Mouse (Mus musculus): ENCODE data around the gene Gbp6.
"Not testable (repeated sequence)": the region's sequence is repeated elsewhere in the genome, so short reads cannot be mapped to it uniquely, and the experiment has no call there.

Gbp6 gene

DNA sequence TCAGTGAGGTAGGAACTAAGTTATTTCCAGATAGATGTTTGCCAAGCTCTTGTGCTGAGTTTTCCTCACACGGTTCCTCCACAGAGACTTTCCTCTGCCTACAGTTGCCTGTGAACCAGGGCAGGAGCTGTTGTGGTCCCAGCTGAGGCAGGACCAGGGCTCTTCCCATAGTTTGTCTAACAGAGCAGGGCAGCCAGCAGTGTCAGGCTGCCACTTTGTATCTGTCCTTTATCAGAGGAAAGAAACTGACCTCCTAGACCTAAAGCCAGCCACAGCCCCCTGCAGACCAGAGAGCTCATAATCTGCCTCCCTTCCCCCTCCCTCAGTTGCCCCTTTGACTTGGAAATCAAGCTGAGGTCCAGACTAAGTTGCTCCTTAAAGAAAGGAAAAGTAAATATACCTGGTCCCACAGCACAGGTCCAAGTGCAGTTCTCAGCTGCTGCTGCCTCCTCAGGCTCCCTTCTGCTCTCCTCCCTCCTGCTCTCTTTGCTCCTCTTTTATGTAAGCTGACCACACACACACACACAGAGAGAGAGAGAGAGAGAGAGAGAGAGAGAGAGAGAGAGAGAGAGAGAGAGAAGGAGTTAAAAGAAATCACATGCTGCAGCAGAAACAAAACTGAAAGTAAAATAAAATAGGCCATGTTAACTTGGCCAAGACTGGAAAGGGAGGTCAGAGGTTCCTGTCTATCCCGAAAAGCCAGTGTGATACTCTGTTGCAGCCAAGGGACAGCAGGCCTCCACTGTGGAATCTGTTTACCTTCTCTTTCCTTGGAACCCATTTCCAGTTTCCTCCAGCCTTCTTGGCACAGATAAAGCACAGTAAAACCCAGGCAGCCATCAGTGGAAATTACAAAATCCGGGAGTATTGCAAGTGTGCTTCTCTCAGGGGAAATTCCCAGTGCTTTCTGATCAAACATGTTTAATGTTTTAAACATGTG lies at the start of gene Gbp6, which contains the start of gene Gm43302:
TSS of gene Gbp6 (minus strand) at position 473 of the 940 bp plus-strand sequence.
TSS of gene Gm43302 (minus strand) at position 470 of the 940 bp plus-strand sequence.
- DNase-seq (ENCODE audit: inconsistent ontology term) = peak; percentile 73

DNA sequence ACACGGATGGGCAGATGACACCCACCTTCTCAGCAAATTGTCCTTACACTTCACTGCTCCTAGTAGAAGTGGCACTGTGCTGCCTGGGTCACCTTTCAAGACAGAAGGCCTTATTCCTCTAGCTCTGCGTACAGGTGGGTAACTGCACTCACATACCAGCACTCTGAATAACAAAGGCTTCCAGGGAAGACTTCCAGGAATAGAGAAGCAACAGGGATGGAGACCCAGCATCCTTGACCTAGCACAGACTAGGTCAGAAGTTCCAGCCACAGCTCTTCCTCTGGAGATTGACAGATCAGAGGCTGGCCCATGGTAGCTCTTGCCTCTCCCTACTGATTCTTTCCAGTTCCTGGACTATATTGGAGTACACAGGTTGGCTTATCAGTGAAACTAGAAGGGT lies 47.8 kb upstream of the Gbp6 start:
- DNase-seq (ENCODE audit: inconsistent ontology term) = no peak

DNA sequence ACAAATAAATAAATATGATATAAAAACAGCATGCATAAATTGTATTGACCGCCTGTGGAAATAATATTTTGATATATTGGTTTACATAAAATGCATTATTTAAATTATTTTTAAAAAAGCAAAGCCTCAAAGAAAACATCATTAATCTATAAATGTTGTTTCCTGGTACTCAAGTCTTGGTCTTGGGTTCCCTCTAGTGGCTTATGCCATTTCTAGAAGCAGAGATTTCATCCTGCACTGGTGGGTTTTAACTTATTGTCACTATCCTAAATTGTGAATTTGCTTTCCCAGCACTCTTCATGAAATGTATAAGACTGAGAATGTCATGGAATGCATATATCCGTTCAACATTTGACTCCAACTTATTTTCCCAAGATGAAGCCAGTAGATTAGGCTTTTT lies 29.0 kb upstream of the Gbp6 start:
- DNase-seq (ENCODE audit: inconsistent ontology term) = peak; percentile 14

DNA sequence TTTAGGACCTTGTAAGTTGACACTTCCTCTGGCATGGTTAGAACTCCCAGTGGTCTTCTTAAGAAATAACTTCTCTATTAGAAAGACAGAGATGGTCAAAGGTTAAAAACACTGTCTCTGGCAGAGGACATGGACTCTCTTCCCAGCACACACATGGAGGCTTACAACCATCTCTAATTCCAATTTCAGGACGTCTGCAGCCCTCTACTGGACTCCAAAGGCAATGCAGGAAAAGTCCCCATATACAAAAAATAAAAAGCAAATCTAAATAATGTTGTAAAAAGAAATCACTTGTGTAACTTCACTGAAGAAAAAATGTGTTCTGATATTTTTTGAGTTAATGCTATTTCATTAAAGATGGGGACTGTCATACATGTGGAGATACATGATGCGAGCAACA lies 17.4 kb upstream of the Gbp6 start:
- DNase-seq (ENCODE audit: inconsistent ontology term) = no peak

DNA sequence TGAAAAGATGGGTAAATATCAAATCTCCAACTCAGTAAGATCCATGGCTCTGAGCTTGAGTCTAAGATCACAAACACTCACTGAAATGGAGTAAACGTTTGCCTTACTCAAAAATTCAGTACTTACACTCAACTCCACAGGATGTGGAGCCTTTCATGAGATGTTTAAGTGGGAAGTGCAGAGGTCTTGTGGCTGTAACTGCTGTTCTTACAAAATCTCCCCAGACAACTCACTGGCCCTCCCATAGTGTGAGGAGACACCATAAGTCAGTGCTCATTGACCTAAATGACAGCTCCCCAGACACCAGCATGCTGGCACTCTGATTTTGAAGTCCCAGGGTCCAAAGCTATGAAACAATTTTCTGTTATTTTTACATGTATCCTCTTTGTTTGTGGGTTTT lies 15.7 kb upstream of the Gbp6 start:
- DNase-seq (ENCODE audit: inconsistent ontology term) = not testable (repeated sequence)

DNA sequence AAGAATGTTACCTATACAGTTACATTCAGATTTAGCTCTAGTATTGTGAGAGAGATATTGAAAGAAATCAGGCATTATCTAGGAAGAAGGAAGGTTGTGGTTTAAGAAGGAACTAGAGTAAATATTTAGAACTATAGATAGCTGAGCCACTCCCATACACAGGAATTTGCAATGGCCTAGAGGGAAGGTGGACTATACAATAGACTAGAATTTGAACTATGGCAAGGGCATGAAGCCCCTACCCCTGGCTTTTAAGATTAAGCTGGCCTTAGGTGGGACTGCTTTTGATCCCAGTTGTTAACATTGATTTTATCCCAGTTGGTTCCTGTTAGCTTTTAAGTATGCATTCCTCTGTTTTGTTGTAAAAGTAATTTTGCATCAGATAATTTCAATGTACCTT lies 13.4 kb upstream of the Gbp6 start:
- not testable (repeated sequence) for DNase-seq (ENCODE audit: inconsistent ontology term)

DNA sequence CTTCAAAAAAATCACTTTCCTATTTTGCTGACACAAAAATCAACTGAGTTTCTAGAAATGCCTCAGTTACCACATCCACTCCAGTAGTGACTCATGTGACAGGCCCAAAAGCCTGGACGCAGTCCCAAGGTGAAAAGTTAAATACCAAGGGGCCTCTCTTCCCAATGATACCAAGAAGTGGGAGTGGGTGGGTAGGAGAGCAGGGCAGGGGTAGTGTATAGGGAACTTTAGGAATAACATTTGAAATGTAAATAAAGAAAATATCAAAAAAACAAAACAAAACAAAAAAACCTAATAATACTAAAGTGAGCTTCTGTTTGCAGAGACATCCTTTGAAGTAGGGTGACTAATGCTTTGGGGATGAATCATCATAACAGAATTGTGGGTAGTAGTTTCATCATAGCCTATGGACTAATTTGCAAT lies 12.7 kb upstream of the Gbp6 start:
- DNase-seq (ENCODE audit: inconsistent ontology term) = peak; percentile 71

DNA sequence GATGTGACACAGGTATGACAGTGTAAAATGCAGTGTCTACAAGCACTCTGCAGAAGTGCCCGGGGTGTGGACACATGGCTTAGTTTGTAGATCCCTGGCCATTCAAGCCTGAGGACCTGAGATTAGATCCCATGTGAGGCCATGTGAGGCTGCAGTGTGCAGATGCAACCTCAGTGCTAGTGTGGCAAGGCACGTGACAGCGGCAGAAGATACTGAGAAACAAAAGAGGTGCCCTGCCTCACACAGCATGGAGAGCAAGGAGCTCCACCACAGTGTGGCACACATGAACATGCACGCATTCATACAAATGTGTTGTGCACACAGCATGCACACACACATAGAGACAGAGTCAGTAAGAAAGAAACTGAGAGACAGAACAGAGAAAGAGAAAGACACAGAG lies 12.2 kb upstream of the Gbp6 start:
- not testable (repeated sequence) for DNase-seq (ENCODE audit: inconsistent ontology term)

DNA sequence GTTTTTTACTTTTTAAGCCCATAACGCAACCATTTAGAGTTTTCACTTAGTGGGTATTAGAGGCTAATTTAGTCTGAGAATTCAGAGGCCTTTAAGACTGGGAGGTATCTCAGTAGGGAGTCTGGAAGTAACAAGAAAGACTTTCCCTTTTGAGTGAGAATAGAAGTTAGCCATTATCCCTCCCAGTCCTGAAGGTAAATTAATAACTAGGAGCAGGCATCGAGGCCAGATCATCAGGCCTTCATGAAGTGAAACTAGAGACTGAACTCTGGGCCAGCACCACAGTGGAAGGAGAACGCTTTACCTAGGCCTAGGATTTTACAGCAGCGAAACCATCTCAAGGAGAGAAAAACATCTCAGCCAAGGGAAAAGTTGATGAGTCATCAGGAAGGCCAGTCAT lies 8.5 kb upstream of the Gbp6 start:
- no peak for DNase-seq (ENCODE audit: inconsistent ontology term)

DNA sequence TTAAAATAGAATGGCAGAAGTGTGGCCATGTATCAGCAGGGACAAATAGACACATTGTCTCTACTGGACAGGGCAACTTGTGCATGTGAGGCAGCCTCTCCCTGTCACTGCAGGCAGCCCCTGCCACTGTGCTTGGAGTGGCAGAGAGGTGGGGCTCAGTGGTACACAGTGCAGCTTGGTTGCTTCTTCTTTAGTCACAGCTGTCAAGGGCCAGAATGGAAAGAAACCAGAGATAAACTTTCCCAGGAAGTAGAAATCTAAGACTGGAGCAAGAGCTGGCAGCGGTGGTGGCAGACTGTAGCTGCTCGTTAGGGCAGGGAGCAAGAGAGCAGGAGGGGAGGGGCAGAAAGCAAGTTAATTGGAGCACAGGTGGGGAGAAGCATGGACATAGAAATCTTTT lies 8.0 kb upstream of the Gbp6 start:
- no peak for DNase-seq (ENCODE audit: inconsistent ontology term)

DNA sequence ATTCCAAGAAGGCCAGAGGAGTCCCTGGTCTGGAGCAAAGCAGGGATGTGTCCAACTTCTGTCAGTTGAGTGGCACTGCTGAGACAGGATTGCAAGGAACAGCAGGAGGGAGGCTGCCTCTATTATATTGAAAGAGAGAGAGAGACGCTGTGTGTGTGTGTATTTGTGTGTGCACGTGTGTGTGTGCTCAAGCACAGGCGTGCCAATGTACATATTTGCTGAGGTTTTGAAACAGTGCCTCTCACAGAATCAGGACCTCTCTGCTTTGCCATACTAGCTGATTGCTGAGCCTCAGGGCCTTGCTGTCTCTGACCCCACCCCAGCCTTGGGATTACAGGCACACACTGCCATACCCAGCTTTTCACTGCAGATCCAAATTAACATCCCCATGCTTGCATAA lies 2.2 kb upstream of the Gbp6 start:
- DNase-seq (ENCODE audit: inconsistent ontology term) = no peak

DNA sequence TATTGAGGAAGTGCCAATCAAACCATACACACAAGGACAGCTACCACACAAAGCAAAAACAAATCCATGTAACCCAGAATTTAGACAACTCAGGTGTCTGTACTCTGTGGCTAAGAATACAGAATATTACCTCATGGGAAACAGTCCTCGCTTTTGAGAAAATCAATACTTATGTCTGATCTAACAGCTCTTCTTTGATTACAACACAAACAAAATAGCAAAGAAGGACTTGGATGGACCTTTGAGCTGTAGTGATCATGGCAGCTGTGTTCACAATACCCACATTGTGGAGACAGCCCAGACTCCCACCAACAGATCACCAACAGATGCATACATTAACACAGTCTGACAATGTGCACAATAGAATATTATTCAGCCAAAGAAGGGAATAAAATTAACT lies 1.0 kb downstream of the Gbp6 start:
- peak; percentile 22 for DNase-seq (ENCODE audit: inconsistent ontology term)

DNA sequence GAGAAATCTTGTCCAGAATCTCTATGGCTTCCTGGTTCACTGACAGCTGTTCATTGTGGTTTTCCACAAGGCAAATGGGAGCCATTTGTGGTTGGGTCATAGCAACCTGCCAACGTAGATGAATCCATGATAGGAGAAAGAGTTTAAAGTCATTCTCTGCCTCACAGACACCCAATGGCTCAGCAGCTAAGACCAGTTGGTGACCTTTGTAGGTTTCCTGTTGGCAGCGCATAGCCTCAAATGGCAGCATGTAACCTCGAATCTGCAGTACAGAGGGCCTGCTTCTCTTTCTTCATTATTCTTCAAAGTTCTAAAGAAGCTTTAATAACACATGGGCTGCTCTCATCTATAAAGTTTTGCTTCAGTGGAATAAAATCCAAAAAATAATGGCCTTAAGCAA lies 2.6 kb downstream of the Gbp6 start:
- DNase-seq (ENCODE audit: inconsistent ontology term) = not testable (repeated sequence)

DNA sequence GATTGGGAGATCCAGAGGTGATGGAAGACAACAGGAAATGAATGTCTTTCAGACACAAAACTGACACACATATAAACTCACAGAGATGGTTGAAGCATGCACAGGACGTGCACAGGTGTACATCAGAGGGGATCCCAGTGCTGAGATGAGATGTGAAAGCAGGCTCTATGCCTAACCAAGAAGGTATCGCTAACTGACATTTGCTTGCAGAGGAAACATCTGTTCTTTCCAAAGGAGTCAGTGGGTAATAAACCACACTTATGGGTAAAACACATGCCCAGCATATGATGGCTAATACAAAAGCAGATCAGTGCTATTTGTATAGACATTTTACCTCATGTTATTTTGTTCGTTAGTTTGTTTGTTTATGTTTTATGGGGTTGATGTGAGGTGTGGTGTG lies 32.8 kb downstream of the Gbp6 start:
- not testable (repeated sequence) for DNase-seq (ENCODE audit: inconsistent ontology term)

DNA sequence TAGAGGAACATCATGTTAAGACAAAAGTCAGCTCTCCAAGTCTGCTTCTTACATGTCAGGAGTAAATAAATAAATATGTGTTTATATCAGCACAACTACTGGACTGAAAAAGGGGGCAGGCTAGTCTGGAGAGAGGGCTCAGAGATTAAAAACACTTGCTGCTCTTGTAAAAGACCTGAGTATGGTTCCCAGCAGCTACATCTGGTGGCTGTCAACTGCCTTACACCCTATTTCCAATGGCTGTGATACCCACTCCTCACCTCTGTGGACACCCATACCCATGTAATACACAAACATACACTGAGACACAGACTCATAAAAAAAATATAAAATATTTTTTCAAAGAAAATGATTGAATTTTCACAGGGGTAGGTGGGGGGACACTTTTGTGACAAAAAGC lies 41.0 kb downstream of the Gbp6 start:
- DNase-seq (ENCODE audit: inconsistent ontology term) = no peak

DNA sequence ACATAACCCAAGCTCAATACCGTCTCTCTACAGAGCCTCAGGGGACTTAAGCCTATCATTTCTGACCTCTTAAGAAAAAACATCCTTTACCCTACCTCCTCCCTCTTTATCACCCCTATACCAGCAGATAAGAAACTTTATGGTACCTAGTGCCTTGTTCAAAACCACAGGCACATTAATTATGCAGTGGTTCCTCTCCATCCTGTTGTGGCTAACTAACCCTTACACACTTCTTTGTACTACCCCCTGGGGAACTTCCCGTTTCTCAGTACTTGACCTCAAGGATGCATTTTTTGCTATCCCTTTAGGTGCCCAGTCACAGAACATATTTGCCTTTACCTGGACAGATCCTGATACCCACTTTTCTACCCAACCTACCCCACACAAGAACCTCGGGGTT lies 48.8 kb downstream of the Gbp6 start:
- DNase-seq (ENCODE audit: inconsistent ontology term) = not testable (repeated sequence)

DNA sequence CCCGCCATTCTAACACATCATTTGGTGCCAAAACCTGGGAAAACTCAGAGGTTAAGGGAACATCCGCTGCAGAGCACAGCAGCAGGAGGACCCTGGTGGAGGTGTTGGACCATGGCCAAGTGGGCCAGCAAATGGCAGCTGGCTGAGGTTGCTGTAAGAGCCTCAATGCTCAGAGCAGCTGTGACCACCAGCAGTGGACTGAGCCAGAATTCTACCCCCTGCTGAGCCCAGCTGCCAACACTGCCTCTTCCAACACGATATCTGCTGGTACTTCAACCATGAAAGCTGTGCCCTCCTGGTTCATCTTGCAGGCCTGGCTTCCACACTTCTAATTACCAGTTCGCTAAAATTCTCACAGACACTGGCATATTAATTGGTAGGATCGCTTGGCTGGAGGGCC lies 52.5 kb downstream of the Gbp6 start:
- peak; percentile 4 for DNase-seq (ENCODE audit: inconsistent ontology term)

DNA sequence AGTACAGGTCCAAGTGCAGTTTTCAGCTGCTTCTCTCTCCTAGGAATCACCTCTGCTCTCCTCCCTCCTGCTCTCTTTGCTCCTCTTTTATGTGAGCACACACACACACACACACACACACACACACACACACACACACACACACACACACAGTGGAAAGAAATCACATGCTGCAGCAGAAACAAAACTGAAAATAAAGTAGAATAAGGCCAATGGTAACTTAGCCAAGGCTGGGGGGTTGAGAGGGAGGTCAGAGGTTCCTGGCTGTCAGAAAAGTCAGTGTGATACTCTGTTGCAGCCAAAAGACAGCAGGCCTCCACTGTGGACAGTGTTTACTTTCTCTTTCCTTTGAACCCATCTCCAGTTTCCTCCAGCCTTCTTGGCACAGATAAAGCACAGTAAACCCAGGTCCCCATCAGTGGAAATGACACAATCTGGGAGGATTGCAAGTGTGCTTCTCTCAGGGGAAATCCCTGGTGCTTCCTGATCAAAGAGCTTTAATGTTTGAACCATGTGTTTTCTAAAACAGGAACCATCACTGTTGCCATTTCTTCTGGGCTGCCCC lies 53.9 kb downstream of the Gbp6 start, which contains the start of gene Gbp10:
TSS of gene Gbp10 (minus strand) at position 51 of the 565 bp plus-strand sequence.
- peak; percentile 48 for DNase-seq (ENCODE audit: inconsistent ontology term)

DNA sequence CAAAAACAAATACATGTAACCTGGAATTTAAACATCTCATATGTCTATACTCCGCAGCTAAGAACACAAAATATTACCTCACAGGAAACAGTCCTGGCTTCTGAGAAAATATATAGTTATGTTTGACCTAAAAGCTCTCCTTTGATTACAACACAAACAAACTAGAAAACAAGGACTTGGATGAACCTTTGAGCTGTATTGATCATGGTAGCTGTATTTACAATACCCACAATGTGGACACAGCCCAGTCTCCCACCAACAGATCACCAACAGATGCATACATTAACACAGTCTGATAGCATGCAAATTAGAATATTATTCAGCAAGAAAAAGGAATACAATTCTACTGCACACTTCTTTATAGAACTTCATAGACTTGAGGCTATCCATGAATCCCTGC lies 55.1 kb downstream of the Gbp6 start:
- DNase-seq (ENCODE audit: inconsistent ontology term) = not testable (repeated sequence)

DNA sequence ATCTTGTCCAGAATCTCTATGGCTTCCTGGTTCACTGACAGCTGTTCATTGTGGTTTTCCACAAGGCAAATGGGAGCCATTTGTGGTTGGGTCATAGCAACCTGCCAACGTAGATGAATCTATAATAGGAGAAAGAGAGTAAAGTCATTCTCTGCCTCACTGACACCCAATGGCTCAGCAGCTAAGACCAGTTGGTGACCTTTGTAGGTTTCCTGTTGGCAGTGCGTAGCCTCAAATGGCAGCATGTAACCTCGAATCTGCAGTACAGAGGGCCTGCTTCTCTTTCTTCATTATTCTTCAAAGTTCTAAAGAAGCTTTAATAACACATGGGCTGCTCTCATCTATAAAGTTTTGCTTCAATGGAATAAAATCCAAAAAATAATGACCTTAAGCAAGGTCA lies 57.5 kb downstream of the Gbp6 start:
- not testable (repeated sequence) for DNase-seq (ENCODE audit: inconsistent ontology term)
